29 mouse cellular contexts compared by ENCODE assay signal in genomic region chr15:97138265-97138664, GRCm38 (mm10).
DNase-seq lines count a peak whose midpoint lies in the region; ATAC-seq and TF ChIP-seq lines count a peak whose summit lies in the region.
"Had no signal": no experiment of that assay in that cellular context is flagged by ENCODE, and none has a peak within 500 bp of the region (broad histone marks: within the 10 kb centered on the region; RNA-seq: fewer than 3 reads in every experiment).

No protein-coding gene starts in this region.

- no peaks in the 10 kb centered on the region for H3K27me3 ChIP-seq in heart, embryonic 10.5 days (ENCODE audit: insufficient read depth, poor library complexity, severe bottlenecking)
- H3K27me3 ChIP-seq in MEL (ENCODE audit: control insufficient read depth in 1 of 2, insufficient read depth in 2 of 2, low read length in 2 of 2), result no peaks in the 10 kb centered on the region
- no peaks in the 10 kb centered on the region for H3K27me3 ChIP-seq in stomach, postnatal 0 days (ENCODE audit: control insufficient read depth, insufficient read depth, low read length)
- H3K27me3 ChIP-seq: CH12.LX; embryonic facial prominence, embryonic 13.5 days; forebrain, embryonic 12.5 days; forebrain, embryonic 15.5 days; heart, embryonic 12.5 days; heart, embryonic 15.5 days had no signal

- no peaks in the 10 kb centered on the region for H3K4me1 ChIP-seq in heart, embryonic 10.5 days
- no peaks in the 10 kb centered on the region for H3K4me1 ChIP-seq in MEL (ENCODE audit: control insufficient read depth in 1 of 2, insufficient read depth in 2 of 2, low read length in 2 of 2)
- no peaks in the 10 kb centered on the region for H3K4me1 ChIP-seq in stomach, postnatal 0 days (replicated peaks; ENCODE audit: control insufficient read depth, insufficient read depth)
- H3K4me1 ChIP-seq: embryonic facial prominence, embryonic 13.5 days; forebrain, embryonic 12.5 days; forebrain, embryonic 15.5 days had no signal

- H3K4me2 ChIP-seq in stomach, postnatal 0 days (replicated peaks; ENCODE audit: low read depth), result no peak overlapping the region
- H3K4me2 ChIP-seq: embryonic facial prominence, embryonic 13.5 days; forebrain, embryonic 12.5 days; forebrain, embryonic 15.5 days; heart, embryonic 12.5 days; heart, embryonic 15.5 days; hindbrain, embryonic 14.5 days had no signal

- no peak for TF ChIP-seq EP300 in MEL (IDR thresholded peaks at IDR 0.05; ENCODE audit: low read depth in 1 of 2, low read length in 2 of 2)
- TF ChIP-seq EP300 in stomach, postnatal 0 days (optimal IDR thresholded peaks at IDR 0.05), result no peak

- H3K27ac ChIP-seq in heart, embryonic 10.5 days, result no peak overlapping the region
- no peak overlapping the region for H3K27ac ChIP-seq in MEL (ENCODE audit: control insufficient read depth, low read depth, low read length)
- H3K27ac ChIP-seq in stomach, postnatal 0 days (replicated peaks), result no peak overlapping the region
- H3K27ac ChIP-seq: embryonic facial prominence, embryonic 13.5 days; forebrain, embryonic 12.5 days; forebrain, embryonic 15.5 days; heart, embryonic 15.5 days; hindbrain, embryonic 14.5 days; hindbrain, postnatal 0 days had no signal

- no peak for TF ChIP-seq CTCF in MEL (IDR thresholded peaks at IDR 0.05 in 2 of 3, conservative IDR thresholded peaks at IDR 0.05 in 1 of 3; ENCODE audit: control insufficient read depth in 1 of 3, insufficient read depth in 1 of 3, low read depth in 2 of 3, low read length in 3 of 3, poor library complexity in 1 of 3, severe bottlenecking in 1 of 3)
- no peak for TF ChIP-seq CTCF in stomach, postnatal 0 days (IDR thresholded peaks at IDR 0.05; ENCODE audit: low read depth)

- H3K9ac ChIP-seq in MEL (ENCODE audit: control insufficient read depth, low read depth, low read length, poor library complexity, severe bottlenecking), result no peak overlapping the region
- H3K9ac ChIP-seq in stomach, postnatal 0 days (ENCODE audit: low read length), result no peak overlapping the region
- H3K9ac ChIP-seq: embryonic facial prominence, embryonic 13.5 days; forebrain, embryonic 12.5 days; forebrain, embryonic 15.5 days; heart, embryonic 12.5 days; heart, embryonic 15.5 days; hindbrain, embryonic 14.5 days had no signal

- H3K4me3 ChIP-seq in heart, embryonic 10.5 days, result no peak overlapping the region
- H3K4me3 ChIP-seq in MEL (ENCODE audit: control insufficient read depth in 1 of 2, insufficient read depth in 1 of 2, low read depth in 2 of 2, low read length in 2 of 2), result no peak overlapping the region
- no peak overlapping the region for H3K4me3 ChIP-seq in stomach, postnatal 0 days (ENCODE audit: low read depth, low read length)
- H3K4me3 ChIP-seq: embryonic facial prominence, embryonic 13.5 days; erythroblast, embryonic 14.5 days; forebrain, embryonic 12.5 days; forebrain, embryonic 15.5 days; heart, embryonic 12.5 days; heart, embryonic 15.5 days had no signal

- no peaks in the 10 kb centered on the region for H3K79me2 ChIP-seq in MEL (ENCODE audit: control insufficient read depth, insufficient read depth, low read length, poor library complexity)

- intact Hi-C loops in heart, postnatal 25 days (cut with DNase I), result loop anchor here (5.0 kb wide), 1 partner anchor 49 kb away; no protein-coding TSS in a partner anchor
- intact Hi-C loops in gastrocnemius, postnatal 14 days (cut with DNase I; ENCODE audit: low total_unique reads), result no loop called here

- no peak for TF ChIP-seq RAD21 in MEL (IDR thresholded peaks at IDR 0.05; ENCODE audit: low read depth, low read length)

- ATAC-seq in granulocyte monocyte progenitor cell, adult 5-6 weeks (replicated peaks; ENCODE audit: poor library complexity, severe bottlenecking), result peak; percentile 62
- ATAC-seq in stomach, postnatal 0 days (ENCODE audit: low FRiP score, low TSS enrichment), result peak; percentile 61; the same call in 1 of the 2 replicates
- ATAC-seq: forebrain, embryonic 15.5 days; hindbrain, postnatal 0 days; inflammation-experienced regulatory T-cells, adult 6 months; intestine, embryonic 16.5 days had no signal

- H3K36me3 ChIP-seq in heart, embryonic 10.5 days, result 0 out of 2 replicates have a peak, but pooled peaks cover 5% of the 10 kb centered on the region
- no peaks in the 10 kb centered on the region for H3K36me3 ChIP-seq in MEL (ENCODE audit: control insufficient read depth in 1 of 2, insufficient read depth in 2 of 2, low read length in 2 of 2)
- H3K36me3 ChIP-seq in stomach, postnatal 0 days (ENCODE audit: control insufficient read depth, insufficient read depth, low read length), result no peaks in the 10 kb centered on the region
- H3K36me3 ChIP-seq: embryonic facial prominence, embryonic 13.5 days; forebrain, embryonic 12.5 days; forebrain, embryonic 15.5 days; G1E; heart, embryonic 15.5 days had no signal

- peak; percentile 25 for DNase-seq in heart, embryonic 10.5 days (ENCODE audit: low spot score)
- DNase-seq in heart, postnatal 25 days (ENCODE audit: low spot score), result no peak
- peak; percentile 13 for DNase-seq in MEL (ENCODE audit: low read depth, low spot score)
- DNase-seq in stomach, postnatal 0 days (ENCODE audit: low spot score), result no peak
- no peak for DNase-seq in kidney, postnatal 14 days
- DNase-seq in left cerebral cortex, adult 8-10 months (ENCODE audit: low spot score in 2 of 2), result no peak
- DNase-seq in gastrocnemius, postnatal 14 days, result no peak
- DNase-seq: adrenal gland, postnatal 10 days; adrenal gland, postnatal 36 days; cerebellum, adult 18-20 months; cerebellum, adult 9-10 months; cerebellum, postnatal 14 days; gastrocnemius, postnatal 10 days; heart, postnatal 10 days; heart, postnatal 4 days; kidney, adult 18-20 months had no signal

- WGBS in heart, embryonic 10.5 days, result 83% methylated on average over 3 of the region's 3 CpGs
- 65% methylated on average over 3 of the region's 3 CpGs for WGBS in stomach, postnatal 0 days

- H3K9me3 ChIP-seq in heart, embryonic 10.5 days, result peaks cover 7% of the 10 kb centered on the region; the same call in 1 of the 2 replicates
- H3K9me3 ChIP-seq in MEL (replicated peaks; ENCODE audit: insufficient read depth, low read length), result no peaks in the 10 kb centered on the region
- H3K9me3 ChIP-seq in stomach, postnatal 0 days (ENCODE audit: control insufficient read depth, low read length), result 0 out of 2 replicates have a peak, but pooled peaks cover 4% of the 10 kb centered on the region
- H3K9me3 ChIP-seq: forebrain, embryonic 12.5 days; forebrain, embryonic 15.5 days; heart, embryonic 15.5 days had no signal

- TF ChIP-seq POLR2A in MEL (IDR thresholded peaks at IDR 0.05; ENCODE audit: control insufficient read depth in 1 of 2, insufficient read depth in 1 of 2, low read depth in 1 of 2, low read length in 2 of 2, poor library complexity in 1 of 2), result no peak

TF ChIP-seq in MEL, 35 proteins besides CTCF, POLR2A, EP300 and RAD21:
- TF ChIP-seq ZC3H11A (IDR thresholded peaks at IDR 0.05; ENCODE audit: low read depth, low read length) (no peak), ZNF384 (IDR thresholded peaks at IDR 0.05; ENCODE audit: low read depth, low read length) (no peak), MAZ (IDR thresholded peaks at IDR 0.05; ENCODE audit: low read depth, low read length) (no peak), NRF1 (IDR thresholded peaks at IDR 0.05; ENCODE audit: insufficient read depth, low read depth, low read length, poor library complexity, severe bottlenecking) (no peak), NELFE (IDR thresholded peaks at IDR 0.05; ENCODE audit: low read depth, low read length) (no peak), CHD2 (IDR thresholded peaks at IDR 0.05; ENCODE audit: low read length) (no peak), HCFC1 (IDR thresholded peaks at IDR 0.05; ENCODE audit: low read depth, low read length) (no peak), TCF12 (IDR thresholded peaks at IDR 0.05; ENCODE audit: low read depth, low read length) (no peak), GATA1 (IDR thresholded peaks at IDR 0.05; ENCODE audit: low read depth, low read length) (no peak), UBTF (IDR thresholded peaks at IDR 0.05; ENCODE audit: borderline replicate concordance, insufficient read depth, low read depth, low read length) (no peak), MYC (IDR thresholded peaks at IDR 0.05; ENCODE audit: low read depth, low read length) (no peak), TBP (IDR thresholded peaks at IDR 0.05; ENCODE audit: low read depth, low read length) (no peak), SIN3A (IDR thresholded peaks at IDR 0.05; ENCODE audit: low read length) (no peak), USF1 (IDR thresholded peaks at IDR 0.05; ENCODE audit: low read depth, low read length) (no peak), ZMIZ1 (IDR thresholded peaks at IDR 0.05; ENCODE audit: low read depth, low read length) (no peak), KAT2A (conservative IDR thresholded peaks at IDR 0.05; ENCODE audit: low read depth, low read length) (no peak), MAFK (IDR thresholded peaks at IDR 0.05; ENCODE audit: borderline replicate concordance, low read depth, low read length) (no peak), MXI1 (IDR thresholded peaks at IDR 0.05; ENCODE audit: low read depth, low read length) (no peak), POLR2AphosphoS2 (IDR thresholded peaks at IDR 0.05; ENCODE audit: low read length) (no peak), ETS1 (IDR thresholded peaks at IDR 0.05; ENCODE audit: low read depth, low read length) (no peak)

Comparison
In these comparisons a context has a peak if more than half of its experiments do, and no peak if none do; other contexts are left out.
1. DNase-seq: peak in heart, embryonic 10.5 days (single experiment) and MEL (single experiment); none in heart, postnatal 25 days (single experiment), stomach, postnatal 0 days (single experiment), kidney, postnatal 14 days (single experiment), left cerebral cortex, adult 8-10 months (0 of 2) and gastrocnemius, postnatal 14 days (single experiment).